Mouse (Mus musculus) right cerebral cortex, adult 2 months (tissue): ENCODE measurements at regions not wholly inside any gene's neighbourhood (a gene's known extent, or its start where the extent isn't known, plus 50 kb on each side); places are given as distances from the start of the nearest gene placed in this dataset.

Experiments used
- DNase-seq, 2 experiments: peaks; one replicate each; pipeline ENCODE4 v3.0.0; 2021 to 2022; ENCODE audit warnings: low spot score in 2 of 2

- DNase-seq = no peak
Observed at GRCm38 (mm10) chr1:94642296-94642695, 589.9 kb upstream of the Pdcd1 start.

GRCm38 (mm10) chr1:94658218-94658617 lies 605.9 kb upstream of the Pdcd1 start:
- no peak for DNase-seq

- no peak for DNase-seq
Observed at GRCm38 (mm10) chr1:94671641-94672040, 619.3 kb upstream of the Pdcd1 start.

GRCm38 (mm10) chr1:94700517-94700916 lies 612.9 kb upstream of the Fam174a start:
- no peak for DNase-seq

- no peak for DNase-seq
Observed at GRCm38 (mm10) chr1:94701688-94702087, 611.7 kb upstream of the Fam174a start.

GRCm38 (mm10) chr1:94712812-94713211 lies 600.6 kb upstream of the Fam174a start:
- no peak for DNase-seq

- DNase-seq = no peak
Observed at GRCm38 (mm10) chr1:94717699-94718098, 595.7 kb upstream of the Fam174a start.

GRCm38 (mm10) chr1:94753523-94753922 lies 559.9 kb upstream of the Fam174a start:
- DNase-seq = no peak

GRCm38 (mm10) chr1:94789019-94789585 lies 524.3 kb upstream of the Fam174a start:
- no peak for DNase-seq

- no peak for DNase-seq
Observed at GRCm38 (mm10) chr1:94790604-94791003, 522.8 kb upstream of the Fam174a start.

- no peak for DNase-seq
Observed at GRCm38 (mm10) chr1:94791052-94791451, 522.4 kb upstream of the Fam174a start.

GRCm38 (mm10) chr1:94796028-94796427 lies 517.4 kb upstream of the Fam174a start:
- DNase-seq = peak; percentile 12 to 18

- no peak for DNase-seq
Observed at GRCm38 (mm10) chr1:94803722-94804121, 509.7 kb upstream of the Fam174a start.

- no peak for DNase-seq
Observed at GRCm38 (mm10) chr1:94804877-94805276, 508.5 kb upstream of the Fam174a start.

- DNase-seq = no peak
Observed at GRCm38 (mm10) chr1:94827628-94828027, 485.8 kb upstream of the Fam174a start.

- DNase-seq = no peak
Observed at GRCm38 (mm10) chr1:94835982-94836381, 477.4 kb upstream of the Fam174a start.

GRCm38 (mm10) chr1:94851522-94851921 lies 461.9 kb upstream of the Fam174a start:
- no peak for DNase-seq

- no peak for DNase-seq
Observed at GRCm38 (mm10) chr1:94858464-94858863, 455.0 kb upstream of the Fam174a start.

- no peak for DNase-seq
Observed at GRCm38 (mm10) chr1:94868872-94869271, 444.6 kb upstream of the Fam174a start.

- no peak for DNase-seq
Observed at GRCm38 (mm10) chr1:94880553-94880952, 432.9 kb upstream of the Fam174a start.

GRCm38 (mm10) chr1:94904982-94905507 lies 408.4 kb upstream of the Fam174a start:
- DNase-seq = no peak

GRCm38 (mm10) chr1:94910839-94911238 lies 402.6 kb upstream of the Fam174a start:
- DNase-seq = no peak
